Mouse (Mus musculus): ENCODE results near the gene Gm17402.

The Gm17402 gene

GRCm38 (mm10) chr3:67375063-67375462 lies at the start of gene Gm17402:
Gene Gm17402, minus strand, starts transcription at chr3:67375163.
- DNase-seq (ENCODE audit: low spot score in 2 of 2), result no peak

DNA sequence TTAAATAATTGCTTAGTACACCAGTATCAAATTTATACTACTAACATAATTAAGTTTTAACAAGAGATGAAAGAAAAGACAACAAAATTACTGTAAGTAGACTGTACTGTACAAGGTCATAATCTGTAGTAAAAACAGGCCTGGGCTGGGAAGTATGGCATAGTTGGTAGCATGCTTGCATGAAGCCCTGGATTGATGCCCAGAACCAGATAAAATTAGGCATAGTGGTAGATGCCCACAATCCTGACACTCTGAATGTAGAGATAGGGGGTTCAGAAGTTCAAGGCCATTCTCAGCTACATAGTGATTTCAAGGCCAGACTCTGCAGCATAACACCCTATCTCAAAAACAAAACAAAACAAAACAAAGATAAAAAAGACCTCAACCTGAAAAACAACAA lies 3.3 kb upstream of the Gm17402 start:
- no peak for DNase-seq (ENCODE audit: low spot score in 2 of 2)

- DNase-seq (ENCODE audit: low spot score in 2 of 2), result no peak
These were observed 594 bp downstream of the Gm17402 start for GRCm38 (mm10) chr3:67374360-67374778.

DNA sequence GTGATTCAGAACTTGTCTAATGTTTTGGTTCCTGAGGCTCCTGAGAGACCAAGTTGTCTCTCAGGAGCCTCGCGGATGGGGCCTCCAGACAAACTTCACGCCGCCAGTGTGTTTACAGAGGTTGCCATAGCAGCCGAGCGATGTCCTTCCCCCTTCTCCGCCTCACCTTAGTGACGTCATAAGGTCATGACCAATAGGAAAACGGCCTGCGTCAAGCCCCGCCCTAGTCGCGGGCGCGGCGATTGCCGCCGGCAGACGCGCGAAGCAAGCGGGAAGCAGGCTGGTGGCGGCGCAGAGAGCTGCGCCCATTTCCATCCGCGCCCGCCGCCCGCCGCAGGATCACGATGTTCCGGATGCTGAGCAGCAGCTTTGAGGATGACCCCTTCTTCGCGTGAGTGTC lies 1.1 kb downstream of the Gm17402 start, which contains the start of gene Mlf1:
Gene Mlf1 (plus strand): TSS at position 226 of the 400 bp plus-strand sequence.
- DNase-seq (ENCODE audit: low spot score in 2 of 2), result peak; percentile 89 to 93

GRCm38 (mm10) chr3:67372781-67373180 lies 2.2 kb downstream of the Gm17402 start:
- DNase-seq (ENCODE audit: low spot score in 2 of 2), result no peak

- no peak for DNase-seq (ENCODE audit: low spot score in 2 of 2)
These were observed 2.8 kb downstream of the Gm17402 start for GRCm38 (mm10) chr3:67372194-67372593.

DNA sequence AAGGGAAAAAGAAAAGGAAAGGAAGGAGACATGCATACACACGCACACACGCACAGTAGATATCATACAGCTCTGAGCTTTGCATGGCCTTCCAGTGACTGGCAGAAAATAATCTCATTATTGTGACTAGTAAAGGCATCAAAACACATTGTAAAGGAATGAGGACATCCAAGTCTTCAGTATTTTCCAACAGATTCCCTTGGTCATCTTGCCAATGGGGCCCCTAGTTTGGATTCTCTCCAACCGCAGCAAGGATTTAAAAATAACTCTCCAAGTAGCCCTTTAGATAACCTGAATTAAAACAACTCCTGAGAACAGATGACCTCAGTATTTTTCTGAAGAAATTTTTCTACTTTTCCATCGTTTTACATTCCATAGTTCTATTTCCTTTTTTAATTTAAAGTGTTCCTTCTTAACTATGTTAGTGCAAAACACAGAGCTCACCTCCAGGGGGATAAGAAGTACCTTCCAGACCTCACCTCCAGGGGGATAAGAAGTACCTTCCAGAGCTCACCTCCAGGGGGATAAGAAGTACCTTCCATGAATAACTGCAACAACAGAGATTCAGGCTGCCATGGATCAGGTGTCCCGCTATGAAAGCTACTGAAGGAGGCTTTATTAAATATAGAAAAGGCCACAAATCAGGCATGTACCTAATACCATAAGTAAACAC lies 5.4 kb downstream of the Gm17402 start:
- DNase-seq (ENCODE audit: low spot score in 2 of 2), result no peak

DNA sequence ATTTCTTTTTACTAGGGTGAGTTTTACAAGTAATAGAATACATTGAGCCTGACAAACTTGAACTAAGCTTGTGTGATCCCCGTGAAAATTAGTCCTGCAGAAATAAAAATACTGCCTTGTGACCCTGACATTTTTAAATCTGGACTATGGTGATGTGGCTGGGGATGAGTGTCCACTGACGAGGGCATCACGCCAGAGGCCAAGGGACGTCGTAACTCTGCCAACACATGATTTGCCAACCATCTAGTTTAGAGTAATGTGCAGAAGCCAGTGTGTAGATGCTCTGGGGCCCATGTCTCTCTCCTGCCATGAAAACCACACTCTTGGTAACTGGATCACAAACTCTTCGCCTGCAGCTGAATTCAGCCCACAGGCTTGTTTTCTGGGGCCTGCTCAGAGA lies 7.5 kb downstream of the Gm17402 start:
- no peak for DNase-seq (ENCODE audit: low spot score in 2 of 2)

DNA sequence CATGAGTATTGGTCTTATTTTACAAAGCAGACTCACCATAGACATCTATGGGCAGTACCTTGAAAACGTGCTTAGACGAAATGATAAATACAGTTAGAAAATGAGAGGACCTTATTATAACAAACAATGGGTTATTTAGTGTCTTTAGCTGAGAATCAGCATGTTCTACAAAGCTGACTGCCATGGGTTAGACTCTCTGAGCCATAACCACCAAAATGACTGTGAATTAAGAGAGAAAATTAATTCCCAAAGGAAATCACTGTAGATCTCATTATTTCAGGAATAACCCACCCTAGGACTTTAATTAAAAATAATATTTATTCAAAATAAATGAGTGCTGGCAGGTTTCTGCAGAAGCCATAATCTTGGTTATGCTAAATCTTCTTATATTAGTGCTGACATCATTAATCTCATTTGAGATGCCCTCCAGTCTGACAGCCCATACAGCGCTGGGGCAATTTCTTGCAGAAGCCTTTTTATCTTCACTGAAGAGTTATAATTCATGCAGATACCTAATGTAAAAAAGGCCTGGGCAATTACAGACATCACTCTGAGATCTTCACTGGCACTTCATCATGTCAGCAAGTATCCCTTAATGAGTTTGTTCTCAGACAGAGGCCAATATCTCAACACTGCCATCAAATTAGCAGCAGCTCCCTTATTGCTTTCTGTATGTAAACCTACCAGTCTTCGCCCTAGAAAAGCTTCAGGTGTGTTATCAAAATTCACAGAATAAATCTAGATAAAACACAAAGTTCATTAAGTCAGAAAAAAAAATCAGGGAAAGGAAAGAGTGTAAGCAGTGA lies 8.7 kb downstream of the Gm17402 start:
- no peak for DNase-seq (ENCODE audit: low spot score in 2 of 2)

GRCm38 (mm10) chr3:67358376-67358775 lies 16.6 kb downstream of the Gm17402 start:
- no peak for DNase-seq (ENCODE audit: low spot score in 2 of 2)

DNA sequence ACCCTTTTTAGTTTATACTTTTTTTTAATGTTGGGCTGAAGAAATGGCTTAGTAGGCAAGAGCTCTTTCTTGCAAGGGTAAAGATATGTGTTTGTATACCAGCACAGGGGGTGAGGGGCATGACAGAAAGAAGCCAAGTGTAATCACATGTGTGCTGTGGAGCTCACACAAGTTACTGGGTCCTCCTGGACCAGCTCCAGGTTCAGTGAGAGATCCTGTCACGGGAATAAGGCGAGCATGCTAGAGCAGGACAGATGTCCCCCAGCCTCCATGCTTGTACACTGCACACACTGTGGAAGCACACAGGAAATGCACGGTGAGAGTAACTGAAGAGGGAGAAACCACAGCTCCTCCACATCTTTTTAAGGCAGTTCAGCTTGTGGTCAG lies 22.2 kb downstream of the Gm17402 start:
- DNase-seq (ENCODE audit: low spot score in 2 of 2), result no peak

GRCm38 (mm10) chr3:67352128-67352762 lies 22.7 kb downstream of the Gm17402 start:
- peak in 1 of 2 experiments; percentile 43 for DNase-seq (ENCODE audit: low spot score in 2 of 2)

- no peak for DNase-seq (ENCODE audit: low spot score in 2 of 2)
These were observed 23.4 kb downstream of the Gm17402 start for GRCm38 (mm10) chr3:67351406-67352127.

DNA sequence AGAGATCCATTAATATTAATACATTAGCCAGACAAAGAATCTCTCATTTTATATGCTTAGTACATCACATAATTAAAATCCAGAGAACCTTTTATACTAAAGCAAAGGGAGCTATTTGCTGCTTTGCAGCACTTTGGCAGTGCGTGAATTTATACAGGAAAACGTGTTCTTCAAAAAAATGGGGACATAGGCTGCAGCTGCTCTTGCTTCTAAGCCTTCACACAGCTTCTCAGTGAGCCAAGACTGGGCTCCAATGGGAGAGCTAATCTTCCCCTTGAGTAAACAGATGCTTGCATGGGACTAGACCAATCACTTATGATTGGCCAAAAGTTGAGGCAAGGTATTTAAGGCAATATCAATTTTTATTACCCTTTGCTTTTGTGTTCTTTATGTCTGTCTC lies 28.3 kb downstream of the Gm17402 start:
- DNase-seq (ENCODE audit: low spot score in 2 of 2), result no peak

GRCm38 (mm10) chr3:67344599-67344998 lies 30.4 kb downstream of the Gm17402 start:
- peak; percentile 43 to 71 for DNase-seq (ENCODE audit: low spot score in 2 of 2)

DNA sequence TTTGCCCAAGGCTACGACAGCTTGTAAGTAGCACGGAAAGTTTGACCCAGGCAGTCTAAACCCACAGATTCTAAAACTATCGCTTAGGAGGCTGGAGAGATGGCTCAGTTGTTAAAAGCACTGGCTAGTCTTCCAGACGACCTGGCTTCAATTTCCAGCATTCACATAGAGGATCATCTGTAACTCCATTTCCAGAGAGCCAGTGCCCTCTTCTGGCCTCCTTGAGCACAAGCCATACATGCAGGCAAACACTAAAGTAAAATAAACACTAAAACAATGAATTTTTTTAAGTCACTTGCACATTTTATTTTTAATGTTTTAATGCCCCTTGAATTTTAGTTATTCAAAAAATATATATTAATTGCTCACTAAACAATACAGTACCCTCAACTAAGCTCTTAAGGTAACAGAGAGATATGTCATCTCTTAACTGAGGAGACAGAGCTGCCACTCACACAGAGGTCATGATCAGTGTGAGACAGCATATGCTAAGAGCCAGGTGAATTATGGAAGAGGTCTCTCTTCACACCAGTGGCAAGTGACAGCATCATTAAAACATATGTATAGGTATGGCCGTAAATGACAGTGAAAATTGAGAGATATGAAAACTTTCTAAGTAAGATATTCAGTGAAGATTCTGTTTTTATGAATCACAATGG lies 31.8 kb downstream of the Gm17402 start:
- no peak for DNase-seq (ENCODE audit: low spot score in 2 of 2)

DNA sequence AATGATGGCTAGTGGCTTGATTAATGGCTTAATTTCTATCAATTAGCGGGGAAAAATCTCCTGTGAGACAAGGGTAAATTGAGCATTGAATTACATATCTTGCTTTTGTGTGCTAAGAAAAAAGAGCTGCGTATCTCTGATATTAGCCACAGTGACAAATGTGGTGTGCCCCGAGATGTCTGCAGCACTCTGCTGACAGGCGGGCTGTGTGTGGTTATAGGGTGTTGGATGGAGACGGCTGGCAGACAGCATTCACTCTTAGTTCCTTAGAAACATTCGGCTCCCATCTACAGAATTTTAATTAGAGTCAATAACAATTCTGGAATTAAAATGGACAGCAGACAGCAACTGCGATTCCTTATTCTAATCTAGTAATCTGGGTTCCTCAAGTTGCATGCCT lies 34.0 kb downstream of the Gm17402 start:
- DNase-seq (ENCODE audit: low spot score in 2 of 2), result no peak

DNA sequence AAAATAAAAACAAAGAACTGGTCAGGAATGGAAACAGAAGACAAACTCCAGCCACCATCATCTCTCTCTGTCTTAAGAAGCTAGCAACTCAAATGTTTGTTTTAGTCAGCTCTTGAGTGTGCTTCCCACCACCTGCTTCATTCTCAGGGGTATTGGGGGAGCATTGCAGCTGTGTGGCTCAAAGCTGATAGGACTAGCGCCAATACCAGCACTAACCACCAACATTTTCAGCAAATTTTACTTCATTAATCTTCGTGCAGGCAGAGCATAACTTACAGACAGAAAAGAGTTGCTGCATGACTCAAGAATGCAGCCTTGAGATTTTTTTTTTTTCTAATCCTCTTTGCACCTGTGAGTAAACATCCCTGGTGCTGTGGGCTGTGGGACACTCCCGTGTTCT lies 35.4 kb downstream of the Gm17402 start:
- no peak for DNase-seq (ENCODE audit: low spot score in 2 of 2)

- no peak for DNase-seq (ENCODE audit: low spot score in 2 of 2)
These were observed 52.5 kb downstream of the Gm17402 start for GRCm38 (mm10) chr3:67322422-67322821.
